Mouse (Mus musculus) layer of hippocampus, adult 11-12 months (tissue): Measurements from ENCODE around the gene Fbxo11.
"Not testable (repeated sequence)": the region's sequence is repeated elsewhere in the genome, so short reads cannot be mapped to it uniquely, and the experiment has no call there.

Experiments
- DNase-seq: peaks from one replicate; pipeline ENCODE4 v3.0.0; 2022; ENCODE audit warnings: low spot score

The Fbxo11 gene

GRCm38 (mm10) chr17:88014456-88014855 is 50.6 kb downstream of the Fbxo11 start:
- no peak for DNase-seq

- DNase-seq, result no peak
Measured at GRCm38 (mm10) chr17:88006956-88007355, 58.1 kb downstream of the Fbxo11 start.

- DNase-seq, result no peak
Measured at GRCm38 (mm10) chr17:88004892-88005291, 60.2 kb downstream of the Fbxo11 start.

GRCm38 (mm10) chr17:87997808-87998207 is 67.3 kb downstream of the Fbxo11 start:
- DNase-seq, result no peak

- DNase-seq, result no peak
Measured at GRCm38 (mm10) chr17:87993338-87993737, 71.8 kb downstream of the Fbxo11 start.

- no peak for DNase-seq
Measured at GRCm38 (mm10) chr17:87992154-87992553, 72.9 kb downstream of the Fbxo11 start.

GRCm38 (mm10) chr17:87987507-87987906 is 77.6 kb downstream of the Fbxo11 start:
- DNase-seq, result no peak

GRCm38 (mm10) chr17:87985916-87986315 is 79.2 kb downstream of the Fbxo11 start:
- DNase-seq, result no peak

- no peak for DNase-seq
Measured at GRCm38 (mm10) chr17:87984440-87985214, 80.5 kb downstream of the Fbxo11 start.

- no peak for DNase-seq
Measured at GRCm38 (mm10) chr17:87983313-87983712, 81.8 kb downstream of the Fbxo11 start.

- no peak for DNase-seq
Measured at GRCm38 (mm10) chr17:87982112-87982511, 83.0 kb downstream of the Fbxo11 start.

- not testable (repeated sequence) for DNase-seq
Measured at GRCm38 (mm10) chr17:87979696-87980095, 85.4 kb downstream of the Fbxo11 start.

GRCm38 (mm10) chr17:87976927-87977326 is 88.2 kb downstream of the Fbxo11 start:
- DNase-seq, result not testable (repeated sequence)

- DNase-seq, result no peak
Measured at GRCm38 (mm10) chr17:87976154-87976806, 88.8 kb downstream of the Fbxo11 start.

GRCm38 (mm10) chr17:87975229-87975853 is 89.8 kb downstream of the Fbxo11 start:
- peak; percentile 24 for DNase-seq

- peak; percentile 79 for DNase-seq
Measured at GRCm38 (mm10) chr17:87974629-87975228, 90.4 kb downstream of the Fbxo11 start, which contains the start of gene Msh6. Msh6 (plus strand) TSS chr17:87975062.

GRCm38 (mm10) chr17:87973261-87974167 is 91.6 kb downstream of the Fbxo11 start:
- DNase-seq, result no peak

- DNase-seq, result no peak
Measured at GRCm38 (mm10) chr17:87972856-87973255, 92.2 kb downstream of the Fbxo11 start.

GRCm38 (mm10) chr17:87971696-87972591 is 93.1 kb downstream of the Fbxo11 start:
- not testable (repeated sequence) for DNase-seq

GRCm38 (mm10) chr17:87968483-87968926 is 96.6 kb downstream of the Fbxo11 start:
- DNase-seq, result not testable (repeated sequence)
